Mouse (Mus musculus): Measurements from ENCODE around the gene Trmt2a. TPM values are rescaled to one million over a fixed set of nuclear protein-coding genes. Genes with fewer than 3 reads are reported as not detected.

The Trmt2a gene
- polyA plus RNA-seq, 1 experiment from 2014 or later, result 111 TPM

DNA sequence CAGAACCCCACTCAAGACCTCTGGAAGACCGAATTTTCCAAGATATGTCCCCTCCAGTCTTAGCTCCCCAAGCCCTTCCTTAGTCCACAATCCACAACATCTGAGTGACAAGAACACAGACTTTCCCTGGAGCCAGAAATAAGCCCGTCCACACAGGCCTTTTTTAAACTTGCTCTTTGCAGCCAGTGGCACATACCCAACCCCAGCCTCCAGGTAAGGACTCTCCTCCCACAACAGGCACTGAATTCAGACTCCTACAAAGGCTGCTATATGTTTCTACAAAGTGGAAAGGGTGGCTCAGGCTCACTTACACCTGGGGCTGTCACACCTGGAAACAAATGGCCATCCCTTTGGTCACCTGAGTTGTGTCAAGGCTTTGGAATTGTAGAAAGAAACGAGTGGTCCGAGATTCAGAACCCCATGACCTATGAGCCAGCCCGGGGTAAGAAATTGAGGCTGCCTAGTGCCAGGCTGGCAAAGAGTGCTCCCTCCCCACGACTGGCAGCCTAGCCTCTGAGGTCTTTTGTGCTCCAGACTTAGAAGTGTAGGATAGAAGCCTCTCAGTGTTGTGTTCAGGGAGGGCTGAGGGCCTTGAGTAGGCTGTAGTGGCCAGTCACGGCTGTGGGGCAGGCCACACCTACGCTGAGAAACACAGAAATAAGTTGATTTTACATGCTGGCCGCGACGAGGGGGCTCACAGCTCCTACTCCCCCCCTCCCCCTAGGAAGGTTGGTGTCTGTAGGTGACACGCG is 14.4 kb upstream of the Trmt2a start:
- 15% methylated on average over 13 of the region's 13 CpGs for WGBS
- peaks cover 15% of the 10 kb centered on the region for H3K36me3 ChIP-seq
- peak overlapping the region; percentile 86 for H3K9ac ChIP-seq
- H3K4me2 ChIP-seq (replicated peaks), result peak overlapping the region; percentile 93
- H3K27me3 ChIP-seq, result no peaks in the 10 kb centered on the region
- H3K4me3 ChIP-seq, result peak overlapping the region; percentile 70
- no peak for ATAC-seq (ENCODE audit: low FRiP score, low read depth)
- no peaks in the 10 kb centered on the region for H3K9me3 ChIP-seq
- peak overlapping the region; percentile 86; the same call in 1 of the 2 replicates for H3K27ac ChIP-seq
- peaks cover 45% of the 10 kb centered on the region for H3K4me1 ChIP-seq

- H3K9ac ChIP-seq, result peak within 1 kb of the TSS; percentile 86
- H3K27me3 ChIP-seq, result no peaks in the 10 kb centered on the region
- H3K4me1 ChIP-seq, result peaks cover 37% of the 10 kb centered on the region
- peak within 1 kb of the TSS; percentile 93 for H3K4me2 ChIP-seq (replicated peaks)
- peak; percentile 88 for ATAC-seq (ENCODE audit: low FRiP score, low read depth)
- WGBS, result under 1% methylated on average over 69 of the region's 79 CpGs
- peak within 1 kb of the TSS; percentile 86 for H3K27ac ChIP-seq
- H3K9me3 ChIP-seq, result no peaks in the 10 kb centered on the region
- peaks cover 20% of the 10 kb centered on the region for H3K36me3 ChIP-seq
- peak within 1 kb of the TSS; percentile 70 for H3K4me3 ChIP-seq
Measured at GRCm38 (mm10) chr16:18234671-18235388, 13.6 kb upstream of the Trmt2a start, which contains the start of gene Zdhhc8. Gene Zdhhc8 (minus strand): TSS chr16:18235136.

- Histone ChIP-seq H3K9ac (peak overlapping the region; percentile 86), H3K4me2 (replicated peaks) (peak overlapping the region; percentile 93), H3K36me3 (peaks cover 27% of the 10 kb centered on the region), H3K4me1 (peaks cover 30% of the 10 kb centered on the region), H3K4me3 (peak overlapping the region; percentile 70), H3K27ac (peak overlapping the region; percentile 86), H3K9me3 (no peaks in the 10 kb centered on the region), H3K27me3 (no peaks in the 10 kb centered on the region)
- peak; percentile 83 for ATAC-seq (ENCODE audit: low FRiP score, low read depth)
- 5% methylated on average over 19 of the region's 19 CpGs for WGBS
Measured at GRCm38 (mm10) chr16:18235389-18236065, 13.0 kb upstream of the Trmt2a start.

- Histone ChIP-seq H3K4me3 (no peak overlapping the region), H3K4me2 (replicated peaks) (no peak overlapping the region), H3K4me1 (peaks cover 27% of the 10 kb centered on the region), H3K27ac (peak overlapping the region; percentile 86; the same call in 1 of the 2 replicates), H3K9me3 (no peaks in the 10 kb centered on the region), H3K27me3 (no peaks in the 10 kb centered on the region), H3K9ac (peak overlapping the region; percentile 86; the same call in 1 of the 2 replicates), H3K36me3 (peaks cover 41% of the 10 kb centered on the region)
- no peak for ATAC-seq (ENCODE audit: low FRiP score, low read depth)
- WGBS, result 79% methylated on average over 7 of the region's 7 CpGs
Measured at GRCm38 (mm10) chr16:18236676-18237501, 11.6 kb upstream of the Trmt2a start.

- peaks cover 9% of the 10 kb centered on the region for H3K4me1 ChIP-seq
- H3K36me3 ChIP-seq, result peaks cover 88% of the 10 kb centered on the region
- no peaks in the 10 kb centered on the region for H3K27me3 ChIP-seq
- H3K9me3 ChIP-seq, result no peaks in the 10 kb centered on the region
- WGBS, result 93% methylated on average over 10 of the region's 10 CpGs
- H3K9ac ChIP-seq, result no peak overlapping the region
- no peak overlapping the region for H3K4me2 ChIP-seq (replicated peaks)
- H3K4me3 ChIP-seq, result no peak overlapping the region
- no peak overlapping the region for H3K27ac ChIP-seq
- ATAC-seq (ENCODE audit: low FRiP score, low read depth), result no peak
Measured at GRCm38 (mm10) chr16:18241581-18241980, 6.9 kb upstream of the Trmt2a start.

- no peak; the same call in 1 of the 2 replicates for ATAC-seq (ENCODE audit: low FRiP score, low read depth)
- WGBS, result under 1% methylated on average over 33 of the region's 33 CpGs
- Histone ChIP-seq H3K36me3 (peaks cover 63% of the 10 kb centered on the region), H3K27ac (peak overlapping the region; percentile 88), H3K27me3 (no peaks in the 10 kb centered on the region), H3K4me1 (peaks cover 43% of the 10 kb centered on the region), H3K4me3 (peak overlapping the region; percentile 94), H3K9me3 (no peaks in the 10 kb centered on the region), H3K9ac (peak overlapping the region; percentile 94), H3K4me2 (replicated peaks) (peak overlapping the region; percentile 96)
Measured at GRCm38 (mm10) chr16:18247521-18248399, 719 bp upstream of the Trmt2a start.

GRCm38 (mm10) chr16:18249364-18249967 is 987 bp downstream of the Trmt2a start:
- peaks cover 63% of the 10 kb centered on the region for H3K36me3 ChIP-seq
- peak overlapping the region; percentile 94 for H3K9ac ChIP-seq
- no peaks in the 10 kb centered on the region for H3K27me3 ChIP-seq
- H3K4me1 ChIP-seq, result peaks cover 43% of the 10 kb centered on the region
- peak; percentile 2; the same call in 1 of the 2 replicates for ATAC-seq (ENCODE audit: low FRiP score, low read depth)
- no peaks in the 10 kb centered on the region for H3K9me3 ChIP-seq
- peak overlapping the region; percentile 94 for H3K4me3 ChIP-seq
- WGBS, result 7% methylated on average over 27 of the region's 27 CpGs
- H3K4me2 ChIP-seq (replicated peaks), result peak overlapping the region; percentile 96
- H3K27ac ChIP-seq, result peak overlapping the region; percentile 95

DNA sequence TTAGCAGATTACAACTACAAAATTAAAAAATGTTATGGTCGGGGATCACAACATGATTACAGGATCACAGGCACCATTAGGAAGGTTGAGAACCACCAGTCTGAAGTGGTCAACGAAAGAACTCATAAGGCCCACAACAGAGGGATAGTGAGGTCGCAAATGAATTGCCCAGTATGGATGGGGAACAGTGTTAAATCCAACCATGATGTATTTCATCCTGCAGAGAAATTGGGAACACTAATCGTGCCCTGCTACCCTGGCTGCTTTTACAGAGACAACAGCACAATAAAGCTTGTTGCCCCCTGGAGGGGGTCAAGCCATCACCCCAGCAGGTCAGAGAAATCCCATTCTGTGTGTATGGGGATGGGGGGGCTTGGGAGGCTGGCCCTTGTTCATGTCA is 1.8 kb downstream of the Trmt2a start:
- peak overlapping the region; percentile 96 for H3K4me2 ChIP-seq (replicated peaks)
- ATAC-seq (ENCODE audit: low FRiP score, low read depth), result no peak
- H3K27ac ChIP-seq, result 0 out of 2 replicates have a peak overlapping the region, but pooled peaks have one; percentile 28

GRCm38 (mm10) chr16:18250828-18251790 is 2.6 kb downstream of the Trmt2a start:
- H3K4me1 ChIP-seq, result peaks cover 38% of the 10 kb centered on the region
- H3K27me3 ChIP-seq, result no peaks in the 10 kb centered on the region
- peak overlapping the region; percentile 94 for H3K4me3 ChIP-seq
- no peak for ATAC-seq (ENCODE audit: low FRiP score, low read depth)
- peak overlapping the region; percentile 28; the same call in 1 of the 2 replicates for H3K27ac ChIP-seq
- peak overlapping the region; percentile 94 for H3K9ac ChIP-seq
- peak overlapping the region; percentile 96 for H3K4me2 ChIP-seq (replicated peaks)
- WGBS, result 64% methylated on average over 10 of the region's 10 CpGs
- no peaks in the 10 kb centered on the region for H3K9me3 ChIP-seq
- peaks cover 62% of the 10 kb centered on the region for H3K36me3 ChIP-seq

More for the DNA sequence above, 1.8 kb downstream of the Trmt2a start:
- H3K36me3 ChIP-seq, result peaks cover 63% of the 10 kb centered on the region
- peak overlapping the region; percentile 94 for H3K9ac ChIP-seq
- WGBS, result 65% methylated on average over 4 of the region's 4 CpGs
- H3K4me3 ChIP-seq, result peak overlapping the region; percentile 94
- no peaks in the 10 kb centered on the region for H3K9me3 ChIP-seq
- peaks cover 43% of the 10 kb centered on the region for H3K4me1 ChIP-seq
- H3K27me3 ChIP-seq, result no peaks in the 10 kb centered on the region

All from limb, embryonic 13.5 days (tissue).